Mouse (Mus musculus): Measurements from ENCODE around the gene Ccdc28a.
A peak's percentile ranks its signal among the peaks of the same experiment; 100 is the strongest.

Gene Ccdc28a

GRCm38 (mm10) chr10:18234560-18235401 is at the start of gene Ccdc28a:
TSS of gene Ccdc28a (minus strand) at chr10:18234998.
- peak; percentile 96 to 98 for DNase-seq

GRCm38 (mm10) chr10:18283991-18284390 is 49.2 kb upstream of the Ccdc28a start:
- peak; percentile 38 to 52 for DNase-seq

GRCm38 (mm10) chr10:18276090-18276734 is 41.4 kb upstream of the Ccdc28a start:
- DNase-seq, result no peak

DNA sequence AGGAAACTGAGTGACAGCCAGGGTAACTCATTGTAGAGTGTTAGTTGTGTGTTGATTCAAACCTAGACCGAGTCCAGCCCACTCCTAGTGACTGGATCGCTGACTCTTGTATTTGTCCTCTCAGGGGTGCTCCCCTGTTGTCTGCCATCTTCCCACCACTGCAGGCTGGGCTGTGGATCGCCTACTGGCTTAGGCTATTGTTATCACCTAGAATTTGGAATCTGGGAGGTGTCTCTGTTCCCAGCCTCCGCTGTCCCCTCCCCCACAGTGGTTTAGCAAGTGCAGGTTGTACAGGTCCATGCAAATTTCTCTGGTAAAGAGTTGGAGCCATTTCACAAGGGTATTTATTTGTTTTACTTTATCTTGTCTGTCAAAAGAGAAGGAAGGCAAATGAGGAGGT is 16.5 kb upstream of the Ccdc28a start:
- DNase-seq, result no peak

DNA sequence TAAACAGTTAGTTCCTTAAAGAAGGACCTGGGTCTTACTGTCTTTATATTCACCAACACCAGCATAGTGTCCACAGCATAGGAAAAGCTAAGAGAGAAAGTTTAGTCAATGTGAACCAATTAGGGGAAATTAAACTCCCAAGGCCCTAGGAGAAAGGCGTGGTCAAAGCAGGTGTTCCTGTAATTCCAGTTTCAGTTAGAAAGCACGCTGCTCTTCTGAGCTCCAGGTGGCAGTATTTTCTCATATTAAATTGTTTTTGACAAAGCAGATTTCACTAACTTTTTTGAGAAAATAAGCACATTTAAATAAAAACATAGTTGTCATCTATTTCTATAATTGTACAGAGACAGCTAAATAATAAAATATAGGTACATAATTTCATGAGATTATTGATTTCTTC is 8.8 kb upstream of the Ccdc28a start:
- peak; percentile 16 to 21 for DNase-seq

DNA sequence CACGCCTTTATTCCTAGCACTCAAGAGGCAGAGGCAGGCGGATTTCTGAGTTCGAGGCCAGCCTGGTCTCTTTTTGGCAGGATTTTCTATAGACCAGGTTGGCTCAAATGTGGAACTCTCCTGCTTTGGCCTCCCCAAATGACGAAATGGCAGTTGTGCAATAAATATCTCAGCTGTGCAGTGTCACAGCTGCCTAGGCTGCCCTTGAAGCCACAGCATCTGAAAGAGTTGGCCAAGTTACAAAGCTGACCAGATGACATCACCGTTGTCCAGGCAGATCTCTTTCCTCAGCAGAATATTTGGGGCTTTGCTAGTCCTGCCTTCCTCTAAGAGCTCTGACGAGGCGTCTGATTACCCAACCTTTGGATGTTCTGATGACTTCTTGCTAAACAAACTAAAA is 2.4 kb upstream of the Ccdc28a start:
- DNase-seq, result peak; percentile 4 to 6

DNA sequence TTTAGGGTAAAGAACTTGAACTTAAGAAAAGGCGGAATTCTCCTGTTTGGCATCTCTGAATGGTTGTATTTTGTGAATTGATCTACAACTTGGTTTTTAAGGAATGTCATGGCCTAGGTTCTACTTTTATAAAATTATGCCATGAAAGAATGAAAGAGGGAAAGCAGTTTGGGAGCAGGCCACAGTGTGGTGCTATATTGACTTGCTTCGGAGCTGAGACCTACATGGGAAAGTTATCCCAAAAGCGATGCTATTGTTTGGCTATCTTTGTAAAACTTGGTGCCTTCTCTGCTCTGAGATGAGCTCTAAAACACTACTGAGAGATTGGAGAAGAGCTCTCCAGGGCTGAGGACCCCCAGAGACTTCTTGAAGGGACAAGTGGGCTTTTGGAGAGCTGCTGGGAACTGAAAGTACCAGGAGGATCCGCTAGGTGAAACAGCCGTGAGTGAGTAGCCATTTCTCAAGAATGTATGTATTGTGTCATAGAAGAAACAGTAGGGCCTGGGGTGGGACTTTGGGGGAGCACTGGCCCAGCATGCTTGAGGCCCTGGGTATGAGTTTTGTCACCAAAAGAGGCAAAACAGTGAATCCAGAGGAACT is 1.6 kb upstream of the Ccdc28a start:
- DNase-seq, result no peak

DNA sequence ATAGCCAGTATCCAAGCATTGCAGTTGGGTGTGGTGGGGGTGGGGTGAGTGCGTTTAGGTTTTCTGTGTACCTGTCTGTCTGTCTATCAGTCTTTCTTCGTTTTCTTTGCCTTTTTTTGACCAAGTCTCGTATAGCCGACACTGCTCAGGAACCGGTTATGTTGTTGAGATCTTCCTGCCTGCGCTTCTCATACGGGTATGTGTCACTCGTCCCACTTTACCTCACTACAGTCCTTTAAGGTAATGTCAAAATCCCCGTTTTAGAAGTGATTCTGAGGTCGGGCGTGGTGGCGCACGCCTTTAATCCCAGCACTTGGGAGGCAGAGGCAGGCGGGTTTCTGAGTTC is 577 bp upstream of the Ccdc28a start:
- no peak for DNase-seq

DNA sequence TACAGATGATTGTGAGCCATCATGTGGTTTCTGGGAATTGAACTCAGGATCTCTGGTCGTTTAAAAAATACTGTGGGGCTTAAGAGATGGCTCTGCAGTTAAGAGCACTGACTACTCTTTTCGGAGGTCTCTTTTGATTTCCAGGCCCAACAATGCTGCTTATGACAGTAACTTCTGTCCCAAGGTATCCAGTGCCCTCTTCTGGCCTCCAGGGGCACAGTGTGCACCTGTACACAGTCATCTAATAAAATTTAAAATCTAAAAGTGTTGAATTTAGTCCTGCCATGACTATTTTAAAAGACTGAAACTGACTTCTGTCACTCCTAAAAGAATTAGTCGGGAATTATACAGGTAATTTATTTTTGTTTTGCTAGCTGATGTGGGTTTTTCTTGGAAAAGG is 907 bp downstream of the Ccdc28a start:
- peak in 1 of 2 experiments; percentile 25 for DNase-seq

DNA sequence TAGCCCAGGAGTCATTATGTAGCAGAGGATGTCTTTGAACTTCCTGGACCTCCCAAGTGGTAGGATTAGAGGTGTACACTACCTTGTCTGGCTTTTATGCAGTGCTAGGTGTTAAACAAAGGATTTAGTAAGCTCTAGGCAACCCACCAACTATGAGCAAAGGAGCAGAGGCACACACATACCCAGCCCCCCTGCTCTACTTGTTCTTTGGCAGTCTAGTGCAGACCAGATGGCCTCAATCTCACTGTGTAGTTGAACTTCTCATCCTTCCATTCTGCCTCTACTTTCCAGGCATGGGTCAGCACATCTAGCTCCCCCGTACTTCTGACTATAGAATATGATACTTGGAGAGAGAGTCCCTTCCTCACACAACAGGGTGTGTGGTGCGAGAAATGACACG is 10.4 kb downstream of the Ccdc28a start:
- DNase-seq, result no peak

DNA sequence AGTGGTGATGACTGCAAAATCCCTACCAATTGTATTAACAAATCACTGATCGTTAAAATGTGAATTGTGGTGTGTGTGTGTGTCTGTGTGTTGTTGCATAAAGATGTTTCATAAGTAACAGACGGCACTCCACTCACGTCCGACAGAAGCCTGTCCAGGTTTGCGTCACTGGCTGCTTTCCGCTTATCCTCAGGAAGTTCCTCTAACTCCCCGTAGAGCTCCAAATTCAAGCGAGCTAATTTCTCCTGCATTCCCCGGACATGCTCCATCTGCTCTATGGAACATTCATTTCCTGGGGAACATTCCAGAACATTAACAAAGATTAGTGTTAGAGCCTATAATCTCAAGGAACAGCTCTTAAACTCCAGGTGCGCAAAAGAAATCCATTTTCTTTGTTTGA is 15.4 kb downstream of the Ccdc28a start:
- no peak for DNase-seq

DNA sequence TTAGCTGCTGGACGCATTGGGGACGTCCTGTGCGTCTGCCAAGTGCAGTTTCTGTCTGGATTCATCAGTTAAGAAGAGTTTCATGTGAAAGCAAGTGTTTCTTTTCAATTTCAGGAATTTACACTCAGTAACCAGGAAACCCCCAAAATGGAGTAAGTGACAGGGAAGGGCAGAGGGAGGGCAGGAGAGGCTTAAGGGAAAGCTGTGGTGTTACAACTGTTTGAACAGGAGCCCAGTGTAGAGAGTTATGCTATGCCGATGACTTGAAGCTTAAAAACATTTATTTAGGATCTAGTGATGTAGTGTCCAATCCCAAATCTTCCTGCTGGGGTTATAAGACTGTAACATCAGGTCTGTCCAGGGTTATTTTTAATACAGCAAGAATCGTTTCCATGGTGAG is 20.7 kb downstream of the Ccdc28a start:
- DNase-seq, result no peak

- DNase-seq, result no peak
These were observed 21.4 kb downstream of the Ccdc28a start for GRCm38 (mm10) chr10:18213373-18213772.

GRCm38 (mm10) chr10:18210726-18211125 is 24.1 kb downstream of the Ccdc28a start, which contains the start of gene Ect2l:
TSS of gene Ect2l (minus strand) at chr10:18210890.
- DNase-seq, result peak; percentile 43 to 73

DNA sequence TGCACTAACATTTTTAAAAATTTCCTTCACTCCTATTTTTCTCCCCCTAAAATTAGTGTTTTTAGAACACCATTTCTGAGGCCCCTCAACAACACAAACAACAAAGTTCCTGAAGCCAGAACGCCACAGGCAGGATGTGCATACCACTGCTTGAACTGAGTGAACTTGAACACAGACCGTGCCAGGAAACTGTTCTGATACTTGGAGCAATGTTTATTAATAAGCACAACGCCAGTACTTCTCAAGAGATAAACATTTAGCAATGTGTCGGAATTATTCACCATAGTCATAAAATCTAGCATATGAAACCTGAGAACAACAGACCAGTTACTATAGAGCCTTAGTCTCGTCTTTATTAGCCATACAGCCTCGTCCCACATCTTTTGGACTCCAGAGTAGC is 24.7 kb downstream of the Ccdc28a start:
- peak in 1 of 2 experiments; percentile 10 for DNase-seq

DNA sequence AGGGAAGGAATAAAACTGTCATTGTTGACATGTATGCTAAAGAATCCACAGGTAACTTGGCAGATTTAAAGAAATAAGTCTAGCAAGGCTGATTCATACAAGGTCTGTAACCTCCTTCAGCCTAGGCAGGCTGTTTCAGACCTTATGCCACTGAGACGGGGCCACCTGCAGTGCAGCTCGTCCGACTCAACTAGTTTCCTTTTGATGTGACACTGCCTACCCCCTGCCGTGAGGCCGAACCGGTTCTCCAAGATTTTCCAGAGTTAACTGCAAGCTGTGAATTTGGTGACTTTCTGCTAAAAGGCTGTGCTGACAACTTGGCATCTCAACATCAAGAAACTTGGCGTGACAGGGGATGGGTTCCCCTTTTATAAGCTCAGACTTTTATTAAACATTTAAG is 30.7 kb downstream of the Ccdc28a start:
- DNase-seq, result peak; percentile 14 to 19

DNA sequence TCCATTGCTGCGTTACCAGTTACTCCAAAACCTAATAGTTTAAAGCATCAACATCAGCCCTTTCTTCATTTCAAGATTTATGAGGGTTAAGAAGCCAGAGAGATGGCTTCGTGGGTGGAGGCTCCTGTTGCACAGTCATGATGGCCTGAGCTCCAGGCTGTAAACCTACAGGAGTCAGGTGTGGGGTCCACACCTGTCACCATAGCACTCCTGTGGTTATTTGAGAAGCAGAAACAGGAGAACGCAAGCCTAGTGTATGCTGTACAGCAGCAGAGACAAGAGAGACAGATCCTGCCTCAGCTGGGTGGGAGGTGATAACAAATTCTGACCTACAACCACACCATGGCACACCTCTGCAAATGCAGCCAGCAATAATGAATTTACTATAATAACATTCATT is 32.4 kb downstream of the Ccdc28a start:
- DNase-seq, result no peak

GRCm38 (mm10) chr10:18200656-18201055 is 34.1 kb downstream of the Ccdc28a start:
- no peak for DNase-seq

- DNase-seq, result no peak
These were observed 34.9 kb downstream of the Ccdc28a start for GRCm38 (mm10) chr10:18199919-18200318.

- peak; percentile 17 to 53 for DNase-seq
These were observed 36.3 kb downstream of the Ccdc28a start for GRCm38 (mm10) chr10:18198286-18199015.

DNA sequence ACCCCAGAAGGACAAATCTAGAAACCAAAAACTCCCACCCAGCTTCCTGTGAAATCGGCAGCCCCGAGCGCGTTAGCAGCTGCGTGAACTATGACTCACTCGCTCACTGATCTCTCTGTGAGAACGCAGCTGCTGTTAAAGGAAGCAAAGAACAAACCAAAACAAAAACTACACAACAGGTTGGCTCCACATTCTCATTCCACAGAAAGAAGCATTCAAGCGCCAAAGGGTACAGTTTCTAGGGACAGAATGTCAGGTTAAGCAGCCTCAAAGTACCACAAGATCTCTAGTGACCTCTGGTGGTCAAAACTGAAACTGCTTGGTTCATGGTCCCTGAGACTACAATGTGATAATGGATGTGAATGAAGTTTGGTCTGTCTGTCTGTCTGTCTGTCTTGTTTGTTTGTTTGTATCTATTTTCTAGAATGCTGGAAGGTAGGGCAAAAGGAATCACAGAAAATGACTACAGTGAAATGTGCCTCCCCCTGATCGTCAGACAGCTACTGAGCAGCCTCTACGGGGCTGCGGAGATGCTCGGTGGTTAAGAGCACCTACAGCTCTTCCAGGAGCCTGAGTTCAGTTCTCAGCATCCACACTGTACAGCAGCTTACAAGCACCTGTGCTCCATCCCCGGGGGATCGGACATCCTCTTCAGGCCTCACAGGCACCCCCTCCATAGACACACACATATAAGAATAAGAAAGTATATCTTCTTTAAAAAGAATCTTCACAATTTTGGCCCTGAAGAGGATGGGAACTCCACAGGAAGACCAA is 37.4 kb downstream of the Ccdc28a start:
- DNase-seq, result peak; percentile 82 to 85

- peak in 1 of 2 experiments; percentile 5 for DNase-seq
These were observed 40.1 kb downstream of the Ccdc28a start for GRCm38 (mm10) chr10:18194737-18195141.

All from kidney, postnatal 36 days (tissue).